Mouse (Mus musculus) liver, embryonic 12.5 days (tissue): ENCODE results near the gene Tap2. TPM values are rescaled to one million over a fixed set of nuclear protein-coding genes. Genes with fewer than 3 reads are reported as not detected.

Experiments
- ATAC-seq: fragments of 200-750 bp; cut with Nextera tagmentation; 2 replicates; pipeline ENCODE4 v1.8.0; 2017; ENCODE audit warnings: moderate number of reproducible peaks, mild to moderate bottlenecking, moderate library complexity
- H3K27ac ChIP-seq: fragments of 300-500 bp; sonication (generic); 2 replicates; pipeline ENCODE4 v1.5.1; 2016; ENCODE audit warnings: mild to moderate bottlenecking
- H3K27me3 ChIP-seq: fragments of 300-500 bp; sonication (generic); replicated peaks from 2 replicates; pipeline ENCODE4 v1.6.1; 2016; ENCODE audit warnings: mild to moderate bottlenecking, moderate library complexity
- H3K36me3 ChIP-seq: fragments of 300-500 bp; sonication (generic); 2 replicates; pipeline ENCODE4 v1.6.1; 2016; ENCODE audit warnings: mild to moderate bottlenecking, moderate library complexity
- H3K4me1 ChIP-seq: fragments of 300-500 bp; sonication (generic); 2 replicates; pipeline ENCODE4 v1.6.1; 2016
- H3K4me2 ChIP-seq: fragments of 300-500 bp; sonication (generic); 2 replicates; pipeline ENCODE4 v1.6.1; 2016; ENCODE audit warnings: mild to moderate bottlenecking, moderate library complexity
- H3K4me3 ChIP-seq: fragments of 300-500 bp; sonication (generic); 2 replicates; pipeline ENCODE4 v1.5.1; 2016; ENCODE audit warnings: mild to moderate bottlenecking, moderate library complexity
- H3K9ac ChIP-seq: fragments of 300-500 bp; sonication (generic); 2 replicates; pipeline ENCODE4 v1.6.1; 2016; ENCODE audit warnings: mild to moderate bottlenecking, moderate library complexity
- H3K9me3 ChIP-seq: fragments of 300-500 bp; sonication (generic); replicated peaks from 2 replicates; pipeline ENCODE4 v1.6.1; 2016; ENCODE audit warnings: mild to moderate bottlenecking, moderate library complexity
- WGBS: fragments of 180-500 bp; shearing (Covaris S2); methylation state at CpG from one replicate; pipeline ENCODE4 v1.1.7; 2016; ENCODE audit not compliant: insufficient replicate concordance; 5-methylcytosine and 5-hydroxymethylcytosine counted together
- polyA plus RNA-seq: library from polyadenylated mRNA; unstranded; fragments of >200 nt; fragmentation: Nextera tagmentation; extraction: Ambion mirVana; gene quantifications from 2 replicates; pipeline ENCODE4 v1.2.1, GENCODE M21; 2016

Gene Tap2
- polyA plus RNA-seq, 1 experiment from 2014 or later: 6.9 TPM

- Histone ChIP-seq H3K9ac (peak overlapping the region; percentile 84), H3K27ac (peak overlapping the region; percentile 64)
Measured at GRCm38 (mm10) chr17:34205746-34206176, 2.4 kb downstream of the Tap2 start.

DNA sequence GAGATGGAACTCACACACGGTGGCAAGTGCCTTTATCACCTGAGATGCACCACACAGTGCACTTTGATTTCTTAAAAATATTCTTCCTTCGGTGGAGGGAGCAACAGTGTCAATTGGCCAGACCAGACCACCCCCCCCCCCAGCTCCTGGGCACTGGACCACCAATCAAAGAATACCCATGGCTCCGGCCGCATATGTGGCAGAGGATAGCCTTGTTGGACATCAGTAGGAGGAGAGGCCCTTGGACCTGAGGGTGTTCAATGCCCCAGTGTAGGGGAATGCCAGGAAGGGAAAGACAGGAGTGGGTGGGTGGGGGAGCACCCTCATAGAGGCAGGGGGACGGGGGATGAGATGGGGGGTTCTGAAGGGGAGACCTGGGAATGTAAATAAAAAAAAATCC is 3.4 kb downstream of the Tap2 start:
- no peak overlapping the region for H3K4me2 ChIP-seq
- H3K4me3 ChIP-seq: no peak overlapping the region
- peaks cover 46% of the 10 kb centered on the region for H3K4me1 ChIP-seq
- H3K9me3 ChIP-seq: no peaks in the 10 kb centered on the region
- no peak overlapping the region for H3K9ac ChIP-seq
- H3K27me3 ChIP-seq: peaks cover 26% of the 10 kb centered on the region
- H3K27ac ChIP-seq: no peak overlapping the region
- no peak for ATAC-seq
- no peaks in the 10 kb centered on the region for H3K36me3 ChIP-seq
- 74% methylated on average over 5 of the region's 5 CpGs for WGBS

More at GRCm38 (mm10) chr17:34205746-34206176, 2.4 kb downstream of the Tap2 start:
- Histone ChIP-seq H3K9me3 (no peaks in the 10 kb centered on the region), H3K4me3 (peak overlapping the region; percentile 87), H3K4me2 (peak overlapping the region; percentile 98), H3K36me3 (no peaks in the 10 kb centered on the region), H3K4me1 (peaks cover 37% of the 10 kb centered on the region), H3K27me3 (peaks cover 26% of the 10 kb centered on the region)
- whole genome bisulfite sequencing: 15% methylated on average over 9 of the region's 9 CpGs
- ATAC-seq: peak; percentile 54

- Histone ChIP-seq H3K9ac (no peak overlapping the region), H3K4me2 (no peak overlapping the region), H3K27me3 (peaks cover 30% of the 10 kb centered on the region), H3K4me3 (no peak overlapping the region), H3K4me1 (peaks cover 50% of the 10 kb centered on the region), H3K27ac (no peak overlapping the region), H3K36me3 (no peaks in the 10 kb centered on the region), H3K9me3 (no peaks in the 10 kb centered on the region)
- 41% methylated on average over 3 of the region's 3 CpGs for WGBS
- ATAC-seq: no peak
Measured at GRCm38 (mm10) chr17:34207456-34207855, 4.1 kb downstream of the Tap2 start.

- no peak overlapping the region for H3K9ac ChIP-seq
- H3K4me1 ChIP-seq: peaks cover 50% of the 10 kb centered on the region
- peaks cover 34% of the 10 kb centered on the region for H3K27me3 ChIP-seq
- no peaks in the 10 kb centered on the region for H3K9me3 ChIP-seq
- no peaks in the 10 kb centered on the region for H3K36me3 ChIP-seq
- H3K4me2 ChIP-seq: no peak overlapping the region
- ATAC-seq: no peak
- no peak overlapping the region for H3K4me3 ChIP-seq
- WGBS: 92% methylated on average over 9 of the region's 9 CpGs
- H3K27ac ChIP-seq: no peak overlapping the region
Measured at GRCm38 (mm10) chr17:34207866-34208265, 4.5 kb downstream of the Tap2 start.

GRCm38 (mm10) chr17:34208421-34208820 is 5.1 kb downstream of the Tap2 start:
- Histone ChIP-seq H3K4me1 (peaks cover 50% of the 10 kb centered on the region), H3K27me3 (peaks cover 35% of the 10 kb centered on the region), H3K9me3 (no peaks in the 10 kb centered on the region), H3K36me3 (no peaks in the 10 kb centered on the region), H3K9ac (no peak overlapping the region), H3K4me3 (no peak overlapping the region), H3K4me2 (no peak overlapping the region), H3K27ac (no peak overlapping the region)
- no peak for ATAC-seq
- 35% methylated on average over 10 of the region's 10 CpGs for WGBS

- Histone ChIP-seq H3K4me2 (no peak overlapping the region), H3K9ac (no peak overlapping the region), H3K27ac (peak overlapping the region; percentile 60; the same call in 1 of the 2 replicates), H3K4me1 (peaks cover 43% of the 10 kb centered on the region), H3K9me3 (no peaks in the 10 kb centered on the region), H3K36me3 (no peaks in the 10 kb centered on the region), H3K27me3 (peaks cover 39% of the 10 kb centered on the region), H3K4me3 (no peak overlapping the region)
- ATAC-seq: no peak
- 41% methylated on average over 3 of the region's 3 CpGs for WGBS
Measured at GRCm38 (mm10) chr17:34209680-34210079, 6.4 kb downstream of the Tap2 start.

- H3K4me3 ChIP-seq: no peak overlapping the region
- 19% methylated on average over 3 of the region's 3 CpGs for WGBS
- H3K27me3 ChIP-seq: peaks cover 32% of the 10 kb centered on the region
- H3K4me1 ChIP-seq: peaks cover 34% of the 10 kb centered on the region
- peak; percentile 81 for ATAC-seq
- no peaks in the 10 kb centered on the region for H3K36me3 ChIP-seq
- no peak overlapping the region for H3K9ac ChIP-seq
- H3K27ac ChIP-seq: peak overlapping the region; percentile 60; the same call in 1 of the 2 replicates
- H3K9me3 ChIP-seq: no peaks in the 10 kb centered on the region
- no peak overlapping the region for H3K4me2 ChIP-seq
Measured at GRCm38 (mm10) chr17:34210599-34210998, 7.3 kb downstream of the Tap2 start.

DNA sequence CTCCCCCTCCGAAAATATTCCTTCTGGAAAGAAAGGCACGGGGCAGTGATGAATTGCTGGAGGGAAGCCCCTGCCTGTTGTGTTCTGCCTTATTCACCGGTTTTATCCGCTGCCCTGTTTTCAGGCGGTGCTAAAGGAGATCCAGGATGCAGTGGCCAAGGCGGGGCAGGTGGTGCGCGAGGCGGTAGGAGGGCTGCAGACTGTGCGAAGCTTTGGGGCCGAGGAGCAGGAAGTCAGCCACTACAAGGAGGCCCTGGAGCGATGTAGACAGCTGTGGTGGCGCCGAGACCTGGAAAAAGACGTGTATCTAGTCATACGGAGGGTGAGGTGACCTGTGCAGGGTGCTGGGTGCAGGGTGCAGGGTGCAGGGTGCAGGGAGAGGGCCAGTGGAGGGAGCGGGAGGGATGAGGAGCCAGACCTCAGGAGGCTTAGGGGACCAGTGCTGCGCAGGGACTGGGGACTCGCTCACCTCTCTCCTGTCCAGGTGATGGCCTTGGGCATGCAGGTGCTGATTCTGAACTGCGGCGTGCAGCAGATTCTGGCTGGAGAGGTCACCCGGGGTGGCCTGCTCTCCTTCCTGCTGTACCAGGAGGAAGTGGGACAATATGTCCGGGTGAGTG is 8.5 kb downstream of the Tap2 start:
- no peak overlapping the region for H3K4me2 ChIP-seq
- H3K27me3 ChIP-seq: peaks cover 36% of the 10 kb centered on the region
- no peaks in the 10 kb centered on the region for H3K36me3 ChIP-seq
- WGBS: 31% methylated on average over 23 of the region's 23 CpGs
- H3K9ac ChIP-seq: no peak overlapping the region
- H3K4me3 ChIP-seq: no peak overlapping the region
- peaks cover 32% of the 10 kb centered on the region for H3K4me1 ChIP-seq
- no peaks in the 10 kb centered on the region for H3K9me3 ChIP-seq
- no peak overlapping the region for H3K27ac ChIP-seq
- no peak for ATAC-seq

- 61% methylated on average over 21 of the region's 21 CpGs for WGBS
- H3K4me2 ChIP-seq: no peak overlapping the region
- no peaks in the 10 kb centered on the region; the same call in 1 of the 2 replicates for H3K9me3 ChIP-seq
- H3K36me3 ChIP-seq: no peaks in the 10 kb centered on the region
- peaks cover 18% of the 10 kb centered on the region for H3K4me1 ChIP-seq
- peaks cover 29% of the 10 kb centered on the region for H3K27me3 ChIP-seq
- no peak overlapping the region for H3K4me3 ChIP-seq
- ATAC-seq: no peak
- no peak overlapping the region for H3K27ac ChIP-seq
- H3K9ac ChIP-seq: no peak overlapping the region
Measured at GRCm38 (mm10) chr17:34213936-34214335, 10.6 kb downstream of the Tap2 start.

DNA sequence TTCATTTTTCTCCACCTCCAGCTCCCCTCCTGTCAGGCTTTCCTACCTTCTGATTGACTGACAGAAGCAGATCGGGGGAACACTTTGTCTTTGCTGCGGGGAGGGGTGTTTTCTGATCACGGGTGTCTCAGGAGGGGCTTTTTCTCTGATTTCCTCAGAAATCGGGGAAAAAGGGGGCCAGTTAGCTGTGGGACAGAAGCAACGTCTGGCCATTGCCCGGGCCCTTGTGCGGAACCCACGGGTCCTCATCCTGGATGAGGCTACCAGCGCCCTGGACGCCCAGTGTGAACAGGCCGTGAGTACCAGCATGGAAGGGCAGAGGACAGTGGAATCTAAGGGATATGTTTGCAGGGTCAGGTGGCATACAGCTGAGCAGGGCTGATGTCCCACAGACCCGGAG is 11.8 kb downstream of the Tap2 start:
- WGBS: 74% methylated on average over 12 of the region's 12 CpGs
- ATAC-seq: no peak
- Histone ChIP-seq H3K4me3 (no peak overlapping the region), H3K4me2 (no peak overlapping the region), H3K9me3 (no peaks in the 10 kb centered on the region; the same call in 1 of the 2 replicates), H3K4me1 (peaks cover 18% of the 10 kb centered on the region), H3K9ac (no peak overlapping the region), H3K27ac (no peak overlapping the region), H3K36me3 (no peaks in the 10 kb centered on the region), H3K27me3 (peaks cover 29% of the 10 kb centered on the region)

GRCm38 (mm10) chr17:34217216-34217928 is 14.0 kb downstream of the Tap2 start:
- no peaks in the 10 kb centered on the region for H3K36me3 ChIP-seq
- no peak overlapping the region for H3K27ac ChIP-seq
- no peaks in the 10 kb centered on the region for H3K4me1 ChIP-seq
- H3K9me3 ChIP-seq: no peaks in the 10 kb centered on the region; the same call in 1 of the 2 replicates
- ATAC-seq: no peak
- no peak overlapping the region for H3K4me3 ChIP-seq
- H3K27me3 ChIP-seq: peaks cover 20% of the 10 kb centered on the region
- no peak overlapping the region for H3K9ac ChIP-seq
- 69% methylated on average over 8 of the region's 8 CpGs for whole genome bisulfite sequencing
- H3K4me2 ChIP-seq: no peak overlapping the region

- H3K4me3 ChIP-seq: no peak overlapping the region
- H3K27me3 ChIP-seq: peaks cover 14% of the 10 kb centered on the region
- 79% methylated on average over 5 of the region's 5 CpGs for WGBS
- no peak for ATAC-seq
- H3K9ac ChIP-seq: no peak overlapping the region
- H3K4me1 ChIP-seq: no peaks in the 10 kb centered on the region
- no peaks in the 10 kb centered on the region for H3K36me3 ChIP-seq
- no peaks in the 10 kb centered on the region; the same call in 1 of the 2 replicates for H3K9me3 ChIP-seq
- no peak overlapping the region for H3K4me2 ChIP-seq
- no peak overlapping the region for H3K27ac ChIP-seq
Measured at GRCm38 (mm10) chr17:34217986-34218385, 14.7 kb downstream of the Tap2 start.
